Mouse (Mus musculus) stomach, postnatal 0 days (tissue): Measurements from ENCODE around the gene Nr2e1. TPM values are rescaled to one million over a fixed set of nuclear protein-coding genes. Genes with fewer than 3 reads are reported as not detected.

ENCODE experiments used
- ATAC-seq: fragments of 200-750 bp; cut with Nextera tagmentation; 2 replicates; pipeline ENCODE4 v1.8.0; 2017; ENCODE audit not compliant: low FRiP score, low TSS enrichment
- DNase-seq: peaks from one replicate; pipeline ENCODE4 v3.0.0-alpha.2; 2016; ENCODE audit warnings: low spot score
- H3K27ac ChIP-seq: fragments of 300-500 bp; sonication (generic); replicated peaks from 2 replicates; pipeline ENCODE4 v1.5.1; 2014; ENCODE audit warnings: mild to moderate bottlenecking, control low read depth
- H3K27me3 ChIP-seq: fragments of 300-500 bp; sonication (generic); 2 replicates; pipeline ENCODE4 v1.6.1; 2014; ENCODE audit warnings: low read length; ENCODE audit not compliant: control insufficient read depth, insufficient read depth
- H3K36me3 ChIP-seq: fragments of 300-500 bp; sonication (generic); 2 replicates; pipeline ENCODE4 v1.6.1; 2014; ENCODE audit warnings: low read length, mixed read lengths; ENCODE audit not compliant: control insufficient read depth, insufficient read depth
- H3K4me1 ChIP-seq: fragments of 300-500 bp; sonication (generic); replicated peaks from 2 replicates; pipeline ENCODE4 v1.6.1; 2014; ENCODE audit warnings: antibody characterized with exemption; ENCODE audit not compliant: control insufficient read depth, insufficient read depth
- H3K4me2 ChIP-seq: fragments of 300-500 bp; sonication (generic); replicated peaks from 2 replicates; pipeline ENCODE4 v1.6.1; 2014; ENCODE audit warnings: low read depth, mild to moderate bottlenecking, control low read depth, moderate library complexity
- H3K4me3 ChIP-seq: fragments of 300-500 bp; sonication (generic); 2 replicates; pipeline ENCODE4 v1.5.1; 2014; ENCODE audit warnings: low read depth, low read length, control low read depth
- H3K9ac ChIP-seq: fragments of 300-500 bp; sonication (generic); 2 replicates; pipeline ENCODE4 v1.6.1; 2014; ENCODE audit warnings: mild to moderate bottlenecking, low read length, control low read depth, mixed read lengths
- H3K9me3 ChIP-seq: fragments of 300-500 bp; sonication (generic); 2 replicates; pipeline ENCODE4 v1.6.1; 2016; ENCODE audit warnings: low read length; ENCODE audit not compliant: control insufficient read depth
- CTCF ChIP-seq: IDR thresholded peaks from 2 replicates; pipeline ENCODE4 v1.5.1; 2016; ENCODE audit warnings: antibody characterized with exemption, low read depth, mild to moderate bottlenecking, moderate library complexity
- EP300 ChIP-seq: optimal IDR thresholded peaks from 2 replicates; pipeline ENCODE3; 2016; ENCODE audit warnings: antibody characterized with exemption
- WGBS: fragments of 180-500 bp; shearing (Covaris S2); extraction: QIAGEN DNeasy Blood & Tissue Kit; methylation state at CpG from one replicate; pipeline ENCODE4 v1.1.7; 2014; 5-methylcytosine and 5-hydroxymethylcytosine counted together
- polyA plus RNA-seq: library from polyadenylated mRNA; unstranded; fragments of >200 nt; fragmentation: Nextera tagmentation; extraction: Ambion mirVana; gene quantifications from 2 replicates; pipeline ENCODE4 v1.2.1, GENCODE M21; 2015

Gene Nr2e1
- polyA plus RNA-seq, 1 experiment from 2014 or later = not detected

GRCm38 (mm10) chr10:42601556-42601955 is 18.1 kb upstream of the Nr2e1 start:
- H3K9me3 ChIP-seq = peaks cover 4% of the 10 kb centered on the region; the same call in 1 of the 2 replicates
- no peak overlapping the region for H3K4me2 ChIP-seq
- no peaks in the 10 kb centered on the region for H3K27me3 ChIP-seq
- H3K4me1 ChIP-seq = no peaks in the 10 kb centered on the region
- DNase-seq (no peak), ATAC-seq (no peak)
- TF ChIP-seq CTCF (peak; percentile 63), EP300 (no peak)
- no peak overlapping the region for H3K27ac ChIP-seq
- no peaks in the 10 kb centered on the region for H3K36me3 ChIP-seq
- WGBS = 26% methylated on average over 10 of the region's 10 CpGs
- H3K4me3 ChIP-seq = no peak overlapping the region
- H3K9ac ChIP-seq = no peak overlapping the region

GRCm38 (mm10) chr10:42598615-42599014 is 15.2 kb upstream of the Nr2e1 start:
- DNase-seq (no peak), ATAC-seq (no peak)
- Histone ChIP-seq H3K27ac (no peak overlapping the region), H3K4me3 (no peak overlapping the region), H3K4me2 (no peak overlapping the region), H3K9ac (no peak overlapping the region), H3K4me1 (no peaks in the 10 kb centered on the region), H3K27me3 (no peaks in the 10 kb centered on the region; the same call in 1 of the 2 replicates), H3K36me3 (no peaks in the 10 kb centered on the region), H3K9me3 (no peaks in the 10 kb centered on the region)
- 77% methylated on average over 8 of the region's 8 CpGs for WGBS
- TF ChIP-seq EP300 (no peak), CTCF (no peak)

- WGBS = 26% methylated on average over 7 of the region's 7 CpGs
- no peak overlapping the region for H3K4me2 ChIP-seq
- H3K4me3 ChIP-seq = no peak overlapping the region
- DNase-seq = no peak
- H3K4me1 ChIP-seq = 0 out of 2 replicates have a peak, but pooled peaks cover 2% of the 10 kb centered on the region
- TF ChIP-seq EP300 (no peak), CTCF (no peak)
- no peaks in the 10 kb centered on the region for H3K9me3 ChIP-seq
- no peak overlapping the region for H3K27ac ChIP-seq
- H3K9ac ChIP-seq = no peak overlapping the region
- ATAC-seq = no peak
- no peaks in the 10 kb centered on the region for H3K36me3 ChIP-seq
- peaks cover 11% of the 10 kb centered on the region for H3K27me3 ChIP-seq
Measured at GRCm38 (mm10) chr10:42593201-42593600, 9.8 kb upstream of the Nr2e1 start.

GRCm38 (mm10) chr10:42591993-42592686 is 8.7 kb upstream of the Nr2e1 start:
- Histone ChIP-seq H3K4me1 (0 out of 2 replicates have a peak, but pooled peaks cover 2% of the 10 kb centered on the region), H3K4me3 (peak overlapping the region; percentile 31), H3K4me2 (peak overlapping the region; percentile 31), H3K27me3 (peaks cover 13% of the 10 kb centered on the region), H3K36me3 (no peaks in the 10 kb centered on the region), H3K9ac (no peak overlapping the region), H3K27ac (no peak overlapping the region), H3K9me3 (no peaks in the 10 kb centered on the region)
- ATAC-seq (no peak), DNase-seq (no peak)
- 2% methylated on average over 25 of the region's 25 CpGs for WGBS
- no peak for TF ChIP-seq EP300
- TF ChIP-seq CTCF = no peak

DNA sequence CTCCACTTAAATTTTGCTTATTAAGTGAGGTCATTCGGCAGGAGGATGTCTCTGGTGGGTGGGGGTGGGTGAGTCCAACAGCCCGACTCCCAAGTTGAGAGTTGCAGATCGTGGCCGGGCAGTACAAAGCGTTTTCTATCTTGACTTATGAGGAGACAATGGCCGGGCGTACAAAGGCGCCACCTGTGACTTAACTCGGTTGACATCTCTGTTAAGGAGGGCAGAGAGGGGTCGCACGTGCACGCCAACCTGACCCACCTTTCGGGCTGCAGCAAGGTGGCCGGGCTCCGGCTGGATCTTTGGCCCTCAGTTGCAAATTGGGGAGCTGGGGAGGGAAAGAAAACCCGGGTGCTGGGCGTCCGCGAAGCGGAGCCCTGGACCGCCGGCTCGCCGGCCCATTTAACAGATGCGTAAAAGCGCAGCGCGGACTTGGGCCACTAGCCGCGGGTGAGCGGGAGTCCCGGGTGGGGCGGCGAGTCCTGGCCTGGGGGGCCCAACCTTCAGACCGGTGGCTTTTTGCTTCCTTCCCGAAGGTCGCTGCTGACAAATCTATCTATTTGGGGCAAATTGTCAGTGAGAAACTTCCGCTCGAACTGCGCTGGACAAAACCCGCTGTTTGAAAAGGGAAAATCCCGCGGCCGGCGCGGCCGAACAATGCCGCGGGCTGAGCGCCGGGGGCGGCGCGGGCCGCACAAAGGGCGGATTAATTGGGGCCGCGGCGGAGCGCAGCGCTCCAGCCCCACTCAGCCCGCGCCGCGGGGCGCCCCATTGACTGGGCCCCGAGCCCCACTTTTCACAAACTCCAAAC is 8.0 kb upstream of the Nr2e1 start:
- under 1% methylated on average over 67 of the region's 67 CpGs for WGBS
- ATAC-seq (no peak), DNase-seq (no peak)
- peaks cover 18% of the 10 kb centered on the region for H3K27me3 ChIP-seq
- no peaks in the 10 kb centered on the region for H3K9me3 ChIP-seq
- no peak overlapping the region for H3K27ac ChIP-seq
- no peak overlapping the region for H3K9ac ChIP-seq
- TF ChIP-seq CTCF = no peak
- TF ChIP-seq EP300 = no peak
- peak overlapping the region; percentile 31 for H3K4me2 ChIP-seq
- no peaks in the 10 kb centered on the region for H3K36me3 ChIP-seq
- H3K4me1 ChIP-seq = 0 out of 2 replicates have a peak, but pooled peaks cover 2% of the 10 kb centered on the region
- peak overlapping the region; percentile 31 for H3K4me3 ChIP-seq
